Mouse (Mus musculus): ENCODE results near the gene Pced1b.

- TF ChIP-seq POLR2A (IDR thresholded peaks at IDR 0.05; ENCODE audit: extremely low read depth, insufficient read depth, low read length) (no peak), CTCF (IDR thresholded peaks at IDR 0.05; ENCODE audit: low read depth, low read length) (no peak)
Observed at GRCm38 (mm10) chr15:97223431-97223830, 23.5 kb upstream of the Pced1b start.
